Mouse (Mus musculus) ES-Bruce4 (cell line): Measurements from ENCODE around the gene Tpcn1.

Experiments
- CTCF ChIP-seq: IDR thresholded peaks from one replicate; pipeline ENCODE4 v1.8.1; 2011; ENCODE audit warnings: low read depth, low read length
- POLR2A ChIP-seq: IDR thresholded peaks from one replicate; pipeline ENCODE4 v1.8.1; 2011; ENCODE audit warnings: low read length; ENCODE audit not compliant: insufficient read depth

- TF ChIP-seq CTCF (no peak), POLR2A (no peak)
Measured at GRCm38 (mm10) chr5:120568336-120568768, 20.1 kb downstream of the Tpcn1 start.
